Mouse (Mus musculus) liver, embryonic 14.5 days (tissue): ENCODE results near the gene Il12a. TPM values are rescaled to one million over a fixed set of nuclear protein-coding genes. Genes with fewer than 3 reads are reported as not detected.

ENCODE experiments used
- polyA plus RNA-seq, 2 experiments: library from polyadenylated mRNA; depleted of rRNA in 1 of 2; stranded (reverse) in 1 of 2; unstranded in 1 of 2; fragments of >200 nt; fragmentation: Nextera tagmentation in 1 of 2; extraction: Ambion mirVana in 1 of 2; gene quantifications; 2 replicates each; pipeline versions ENCODE4 v1.2.1 to v1.2.3; 2012 to 2014

Gene Il12a
- polyA plus RNA-seq, 2 experiments, result 1.8 to 2.3 TPM

Other genes with a start within 250 kb of the Il12a start
- 0.68 and 0.69 TPM in 2 replicates for gene 1110032F04Rik, start 178.9 kb downstream of the Il12a start, polyA plus RNA-seq (2012; rRNA removed)
- gene 1110032F04Rik, start 178.9 kb downstream of the Il12a start, polyA plus RNA-seq (2014; fragmentation: Nextera tagmentation; extraction: Ambion mirVana), result 0.57 and 0.76 TPM in 2 replicates